Mouse (Mus musculus): ENCODE measurements at regions not wholly inside any gene's neighbourhood (a gene's known extent, or its start where the extent isn't known, plus 50 kb on each side); places are given as distances from the start of the nearest gene placed in this dataset.

DNA sequence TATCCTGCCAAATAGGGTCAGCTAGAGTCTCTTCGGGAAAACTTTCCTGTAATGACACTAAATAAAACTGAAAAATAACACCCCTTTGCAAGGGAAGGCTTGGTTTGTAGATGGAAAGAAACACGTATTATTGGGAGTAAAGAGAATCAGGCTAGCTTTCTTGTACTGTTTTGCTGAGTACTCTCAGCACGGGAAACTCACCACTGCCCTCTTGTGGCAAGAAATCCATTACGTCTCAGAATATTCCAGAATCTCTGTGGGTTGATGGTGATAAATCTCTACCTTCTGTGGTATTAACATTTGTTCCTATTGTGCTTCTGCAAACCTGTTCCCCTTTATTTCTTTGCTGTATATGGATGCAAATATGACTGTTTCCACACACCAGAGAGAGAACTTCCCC lies 64.8 kb upstream of the Nmur2 start:
- TF ChIP-seq CTCF (IDR thresholded peaks at IDR 0.05; ENCODE audit: borderline replicate concordance, extremely low read depth, insufficient read depth, insufficient read length) (peak; percentile 72; the same call in 1 of the 2 replicates), POLR2A (IDR thresholded peaks at IDR 0.05; ENCODE audit: borderline replicate concordance, extremely low read depth, insufficient read depth, insufficient read length, poor library complexity, severe bottlenecking) (no peak)
